Comparison of ENCODE assay signal across 10 mouse cellular contexts in genomic region chr17:45601877-45602304, GRCm38 (mm10). TPM values are rescaled to one million over a fixed set of nuclear protein-coding genes. Genes with fewer than 3 reads are reported as not detected.
DNase-seq lines count a peak whose midpoint lies in the region; ATAC-seq and TF ChIP-seq lines count a peak whose summit lies in the region.
"Had no signal": no experiment of that assay in that cellular context is flagged by ENCODE, and none has a peak within 500 bp of the region (broad histone marks: within the 10 kb centered on the region; RNA-seq: fewer than 3 reads in every experiment).

Mymx (minus strand) TSS chr17:45602102.

- H3K9me3 ChIP-seq in forebrain, embryonic 10.5 days = no peaks in the 10 kb centered on the region
- no peaks in the 10 kb centered on the region for H3K9me3 ChIP-seq in forebrain, embryonic 13.5 days (replicated peaks)
- no peaks in the 10 kb centered on the region for H3K9me3 ChIP-seq in E14TG2a.4 (ENCODE audit: low read length)
- H3K9me3 ChIP-seq in hindbrain, embryonic 13.5 days = no peaks in the 10 kb centered on the region
- H3K9me3 ChIP-seq in limb, embryonic 12.5 days = no peaks in the 10 kb centered on the region

- no peak within 1 kb of the TSS for H3K9ac ChIP-seq in forebrain, embryonic 13.5 days
- H3K9ac ChIP-seq in hindbrain, embryonic 13.5 days = no peak within 1 kb of the TSS
- 0 out of 2 replicates have a peak within 1 kb of the TSS, but pooled peaks have one; percentile 9 for H3K9ac ChIP-seq in limb, embryonic 12.5 days (replicated peaks)

- no peak within 1 kb of the TSS for H3K4me2 ChIP-seq in forebrain, embryonic 13.5 days
- no peak within 1 kb of the TSS for H3K4me2 ChIP-seq in hindbrain, embryonic 13.5 days
- H3K4me2 ChIP-seq in limb, embryonic 12.5 days = peak within 1 kb of the TSS; percentile 19; the same call in 1 of the 2 replicates

- DNase-seq in forebrain, embryonic 10.5 days (ENCODE audit: extremely low spot score, low spot score) = no peak
- no peak for DNase-seq in thymus, adult 2 months
- no peak for DNase-seq in yolk sac, embryonic 10.5 days (ENCODE audit: low spot score)
- no peak for DNase-seq in cerebellum, adult 9-11 months

- no peak for TF ChIP-seq CTCF in E14TG2a.4 (conservative IDR thresholded peaks at IDR 0.05; ENCODE audit: low read length)
- no peak for TF ChIP-seq CTCF in thymus, adult 2 months (IDR thresholded peaks at IDR 0.05; ENCODE audit: borderline replicate concordance, control insufficient read depth, extremely low read depth, insufficient read depth, low read length, poor library complexity)

- H3K4me1 ChIP-seq in forebrain, embryonic 10.5 days = peaks cover 47% of the 10 kb centered on the region
- peaks cover 22% of the 10 kb centered on the region for H3K4me1 ChIP-seq in forebrain, embryonic 13.5 days
- peaks cover 83% of the 10 kb centered on the region for H3K4me1 ChIP-seq in E14TG2a.4 (replicated peaks; ENCODE audit: low read depth, low read length)
- peaks cover 24% of the 10 kb centered on the region for H3K4me1 ChIP-seq in hindbrain, embryonic 13.5 days (replicated peaks)
- H3K4me1 ChIP-seq in limb, embryonic 12.5 days (replicated peaks) = peaks cover 41% of the 10 kb centered on the region
- peaks cover 10% of the 10 kb centered on the region for H3K4me1 ChIP-seq in thymus, adult 2 months (replicated peaks; ENCODE audit: control insufficient read depth, insufficient read depth, low read length)

- no peaks in the 10 kb centered on the region for H3K36me3 ChIP-seq in forebrain, embryonic 10.5 days (replicated peaks)
- no peaks in the 10 kb centered on the region for H3K36me3 ChIP-seq in forebrain, embryonic 13.5 days (ENCODE audit: poor library complexity, severe bottlenecking)
- H3K36me3 ChIP-seq in E14TG2a.4 (ENCODE audit: insufficient read depth, low read length) = peaks cover 24% of the 10 kb centered on the region
- H3K36me3 ChIP-seq in hindbrain, embryonic 13.5 days = no peaks in the 10 kb centered on the region
- no peaks in the 10 kb centered on the region for H3K36me3 ChIP-seq in limb, embryonic 12.5 days
- no peaks in the 10 kb centered on the region for H3K36me3 ChIP-seq in thymus, adult 2 months (ENCODE audit: control insufficient read depth, insufficient read depth, low read length)

- TF ChIP-seq POLR2A in thymus, adult 2 months (IDR thresholded peaks at IDR 0.05; ENCODE audit: control insufficient read depth, extremely low read depth, insufficient read depth, low read length, poor library complexity) = no peak

- peaks cover 69% of the 10 kb centered on the region for H3K27me3 ChIP-seq in forebrain, embryonic 10.5 days (ENCODE audit: poor library complexity, severe bottlenecking)
- peaks cover 36% of the 10 kb centered on the region for H3K27me3 ChIP-seq in forebrain, embryonic 13.5 days
- no peaks in the 10 kb centered on the region for H3K27me3 ChIP-seq in E14TG2a.4 (ENCODE audit: insufficient read depth, low read length)
- H3K27me3 ChIP-seq in hindbrain, embryonic 13.5 days = peaks cover 35% of the 10 kb centered on the region
- peaks cover 39% of the 10 kb centered on the region for H3K27me3 ChIP-seq in limb, embryonic 12.5 days
- no peaks in the 10 kb centered on the region for H3K27me3 ChIP-seq in thymus, adult 2 months (ENCODE audit: control insufficient read depth, insufficient read depth, low read length)

- peak within 1 kb of the TSS; percentile 28 for H3K4me3 ChIP-seq in forebrain, embryonic 10.5 days
- H3K4me3 ChIP-seq in forebrain, embryonic 13.5 days = no peak within 1 kb of the TSS
- H3K4me3 ChIP-seq in E14TG2a.4 (replicated peaks; ENCODE audit: low read length) = peak within 1 kb of the TSS; percentile 93
- no peak within 1 kb of the TSS for H3K4me3 ChIP-seq in hindbrain, embryonic 13.5 days
- H3K4me3 ChIP-seq in limb, embryonic 12.5 days (replicated peaks) = 0 out of 2 replicates have a peak within 1 kb of the TSS, but pooled peaks have one; percentile 3
- H3K4me3 ChIP-seq in thymus, adult 2 months (ENCODE audit: control insufficient read depth, insufficient read depth, low read length) = no peak within 1 kb of the TSS

- H3K27ac ChIP-seq in forebrain, embryonic 10.5 days = peak within 1 kb of the TSS; percentile 71
- no peak within 1 kb of the TSS for H3K27ac ChIP-seq in forebrain, embryonic 13.5 days
- no peak within 1 kb of the TSS for H3K27ac ChIP-seq in hindbrain, embryonic 13.5 days
- H3K27ac ChIP-seq in limb, embryonic 12.5 days = peak within 1 kb of the TSS; percentile 37; the same call in 1 of the 2 replicates
- H3K27ac ChIP-seq in thymus, adult 2 months (ENCODE audit: control insufficient read depth, insufficient read depth, low read length) = no peak within 1 kb of the TSS

- ATAC-seq in forebrain, embryonic 13.5 days = no peak
- ATAC-seq in hindbrain, embryonic 13.5 days (ENCODE audit: low FRiP score) = peak; percentile 32; the same call in 1 of the 2 replicates
- 0 out of 2 replicates have a peak, but pooled peaks have one; percentile 39 for ATAC-seq in limb, embryonic 12.5 days (ENCODE audit: insufficient number of reproducible peaks, insufficient read depth, low FRiP score, low TSS enrichment, low read depth)

- WGBS in forebrain, embryonic 10.5 days = 31% methylated on average over 6 of the region's 6 CpGs
- 38% methylated on average over 6 of the region's 6 CpGs for WGBS in forebrain, embryonic 13.5 days
- WGBS in hindbrain, embryonic 13.5 days = 22% methylated on average over 6 of the region's 6 CpGs
- WGBS in limb, embryonic 12.5 days = 31% methylated on average over 6 of the region's 6 CpGs
- 96% methylated on average over 6 of the region's 6 CpGs for WGBS in thymus, adult 2 months

RNA-seq across cellular contexts. Expression of gene Mymx, which starts in this region (rescaled TPM):
- polyA plus RNA-seq in forebrain, embryonic 10.5 days (2016; fragmentation: Nextera tagmentation; extraction: Ambion mirVana) = 0.27 and 0.30 TPM in 2 replicates
- polyA plus RNA-seq in forebrain, embryonic 13.5 days (2015; fragmentation: Nextera tagmentation; extraction: Ambion mirVana) = not detected in 2 replicates
- 0.47 and 0.67 TPM in 2 replicates for polyA plus RNA-seq in hindbrain, embryonic 13.5 days (2015; fragmentation: Nextera tagmentation; extraction: Ambion mirVana)
- polyA plus RNA-seq in limb, embryonic 12.5 days (2016; fragmentation: Nextera tagmentation; extraction: Ambion mirVana) = 15.8 and 16.4 TPM in 2 replicates
- 0.61 and 1.3 TPM in 2 replicates for polyA plus RNA-seq in thymus, adult 2 months (2012; rRNA removed)
- polyA plus RNA-seq: gonadal fat pad, adult 2 months; spleen, adult 2 months had no signal

Comparison
In these comparisons a context has a peak if more than half of its experiments do, and no peak if none do; other contexts are left out.
1. H3K27ac ChIP-seq: peak in forebrain, embryonic 10.5 days (single experiment) and limb, embryonic 12.5 days (single experiment); none in forebrain, embryonic 13.5 days (single experiment), hindbrain, embryonic 13.5 days (single experiment) and thymus, adult 2 months (single experiment).
2. H3K4me3 ChIP-seq: peak in forebrain, embryonic 10.5 days (single experiment), E14TG2a.4 (single experiment) and limb, embryonic 12.5 days (single experiment); none in forebrain, embryonic 13.5 days (single experiment), hindbrain, embryonic 13.5 days (single experiment) and thymus, adult 2 months (single experiment).
3. Peak in ATAC-seq in hindbrain, embryonic 13.5 days; RNA of the gene not detected or under 1 TPM.